Mouse (Mus musculus): ENCODE results near the gene Cacna1i. TPM values are rescaled to one million over a fixed set of nuclear protein-coding genes. Genes with fewer than 3 reads are reported as not detected.
A peak's percentile ranks its signal among the peaks of the same experiment; 100 is the strongest.

Gene Cacna1i
- polyA plus RNA-seq, 1 experiment from 2014 or later, result not detected

DNA sequence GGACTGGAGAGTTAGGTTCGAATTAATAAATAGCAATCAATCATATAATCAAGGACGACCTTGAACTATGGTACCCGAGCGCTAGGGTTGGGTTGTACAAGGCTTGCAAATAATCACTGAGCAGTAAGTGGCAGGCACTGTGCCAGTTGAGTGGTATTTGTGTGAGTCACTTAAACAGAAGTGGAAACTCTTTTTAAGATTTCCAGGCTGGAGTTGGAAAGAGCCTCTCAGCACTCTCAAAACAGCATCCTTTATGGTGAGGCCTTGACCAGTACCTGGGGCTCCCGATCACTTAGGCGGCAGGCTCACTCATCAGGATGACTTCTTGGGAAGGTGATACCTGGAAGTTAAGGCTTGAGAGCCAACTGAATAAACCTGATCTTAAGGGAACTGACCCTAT is 32.8 kb upstream of the Cacna1i start:
- Histone ChIP-seq H3K4me3 (replicated peaks; ENCODE audit: low read depth, low read length) (peak overlapping the region; percentile 90), H3K4me1 (replicated peaks; ENCODE audit: insufficient read depth, low read length) (peaks cover 28% of the 10 kb centered on the region), H3K4me2 (ENCODE audit: low read length) (peak overlapping the region; percentile 98), H3K9ac (ENCODE audit: low read depth, low read length) (peak overlapping the region; percentile 62), H3K36me3 (ENCODE audit: insufficient read depth, low read length) (peaks cover 38% of the 10 kb centered on the region), H3K27me3 (ENCODE audit: insufficient read depth, low read length) (no peaks in the 10 kb centered on the region), H3K9me3 (replicated peaks; ENCODE audit: low read length) (no peaks in the 10 kb centered on the region), H3K27ac (peak overlapping the region; percentile 98)
- DNase-seq (ENCODE audit: low spot score), result no peak
- no peak for TF ChIP-seq CTCF (IDR thresholded peaks at IDR 0.05; ENCODE audit: low read depth)
- no peak for ATAC-seq (replicated peaks; ENCODE audit: low FRiP score, low read depth)
- WGBS, result 37% methylated on average over 6 of the region's 6 CpGs

DNA sequence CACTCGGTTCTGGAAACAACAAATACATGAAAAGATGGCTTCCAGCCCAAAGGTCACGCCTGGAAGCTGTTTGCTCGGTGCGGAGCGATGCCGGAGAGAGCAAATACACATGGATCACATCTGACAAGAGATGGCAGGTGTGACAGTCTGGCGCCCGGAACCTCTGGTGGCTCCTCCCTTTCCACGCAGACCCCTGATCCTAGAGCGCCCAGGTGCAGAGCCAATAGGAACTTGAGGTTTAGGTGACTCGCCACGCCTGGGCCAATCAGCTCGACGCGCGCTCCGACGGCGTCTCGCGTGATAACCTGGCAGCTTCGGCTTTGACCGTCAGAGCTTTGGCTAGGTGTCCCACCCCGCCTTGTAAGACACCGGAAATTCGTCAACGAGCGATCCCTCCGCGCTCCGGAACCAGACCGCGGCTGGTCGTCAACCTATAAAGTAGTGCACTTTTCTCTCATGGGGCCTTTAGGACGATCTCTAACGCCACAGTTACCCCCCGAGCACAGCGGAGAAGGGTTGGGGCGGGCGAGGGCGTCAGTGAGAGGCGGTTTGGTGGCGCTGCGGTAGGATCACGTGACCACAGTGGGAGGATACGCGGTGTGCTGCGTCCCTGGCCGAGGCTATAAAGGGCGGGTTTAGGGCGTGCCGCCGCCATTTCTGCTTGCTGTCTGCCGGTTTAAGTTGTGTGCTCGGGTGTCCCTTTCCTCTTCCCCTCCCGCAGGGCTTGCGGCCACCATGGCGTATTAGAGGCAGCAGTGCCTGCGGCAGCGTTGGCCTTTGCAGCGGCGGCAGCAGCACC is 32.0 kb upstream of the Cacna1i start, which contains the start of gene Atf4:
TSS of gene Atf4 (plus strand) at position 338 of the 799 bp plus-strand sequence.
- under 1% methylated on average over 60 of the region's 62 CpGs for WGBS
- TF ChIP-seq CTCF (IDR thresholded peaks at IDR 0.05; ENCODE audit: low read depth), result no peak

DNA sequence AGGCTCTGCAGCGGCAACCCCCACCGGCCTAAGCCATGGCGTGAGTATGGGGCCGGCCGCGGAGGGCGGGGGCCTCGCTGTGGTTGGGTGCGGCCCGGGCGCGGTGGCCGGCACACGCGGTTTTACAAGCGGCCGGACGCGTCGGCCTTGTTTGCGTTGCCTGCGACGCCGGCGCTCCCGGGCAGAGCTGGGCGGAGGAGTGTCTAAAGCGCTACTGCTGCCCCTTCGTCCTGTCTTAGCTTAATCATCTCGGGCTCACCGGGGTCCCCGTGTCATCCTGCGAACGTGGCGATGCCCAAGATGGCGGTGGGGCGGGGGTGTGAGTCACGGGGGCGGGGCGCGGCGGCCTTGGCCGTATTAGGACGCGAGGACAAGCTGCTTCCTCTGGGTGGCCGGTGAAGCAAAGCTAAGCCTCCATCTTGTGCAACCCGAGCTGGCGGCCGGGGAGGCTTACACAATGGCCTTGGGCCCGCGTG is 31.4 kb upstream of the Cacna1i start:
- peak overlapping the region; percentile 98 for H3K4me2 ChIP-seq (ENCODE audit: low read length)
- ATAC-seq (replicated peaks; ENCODE audit: low FRiP score, low read depth) (peak; percentile 70), DNase-seq (ENCODE audit: low spot score) (peak; percentile 96)
- WGBS, result under 1% methylated on average over 50 of the region's 51 CpGs
- H3K4me3 ChIP-seq (replicated peaks; ENCODE audit: low read depth, low read length), result peak overlapping the region; percentile 90
- peaks cover 25% of the 10 kb centered on the region for H3K36me3 ChIP-seq (ENCODE audit: insufficient read depth, low read length)
- peak overlapping the region; percentile 98 for H3K9ac ChIP-seq (ENCODE audit: low read depth, low read length)
- peak overlapping the region; percentile 98 for H3K27ac ChIP-seq
- H3K4me1 ChIP-seq (replicated peaks; ENCODE audit: insufficient read depth, low read length), result peaks cover 28% of the 10 kb centered on the region
- no peak for TF ChIP-seq CTCF (IDR thresholded peaks at IDR 0.05; ENCODE audit: low read depth)
- H3K9me3 ChIP-seq (replicated peaks; ENCODE audit: low read length), result no peaks in the 10 kb centered on the region
- no peaks in the 10 kb centered on the region for H3K27me3 ChIP-seq (ENCODE audit: insufficient read depth, low read length)

More for the DNA sequence above, 32.0 kb upstream of the Cacna1i start, which contains the start of gene Atf4:
- H3K9ac ChIP-seq (ENCODE audit: low read depth, low read length), result peak within 1 kb of the TSS; percentile 98
- H3K36me3 ChIP-seq (ENCODE audit: insufficient read depth, low read length), result peaks cover 30% of the 10 kb centered on the region
- H3K9me3 ChIP-seq (replicated peaks; ENCODE audit: low read length), result no peaks in the 10 kb centered on the region
- no peaks in the 10 kb centered on the region for H3K27me3 ChIP-seq (ENCODE audit: insufficient read depth, low read length)
- peak within 1 kb of the TSS; percentile 90 for H3K4me3 ChIP-seq (replicated peaks; ENCODE audit: low read depth, low read length)
- peaks cover 28% of the 10 kb centered on the region for H3K4me1 ChIP-seq (replicated peaks; ENCODE audit: insufficient read depth, low read length)
- H3K27ac ChIP-seq, result peak within 1 kb of the TSS; percentile 98
- peak within 1 kb of the TSS; percentile 98 for H3K4me2 ChIP-seq (ENCODE audit: low read length)
- ATAC-seq (replicated peaks; ENCODE audit: low FRiP score, low read depth) (peak; percentile 91), DNase-seq (ENCODE audit: low spot score) (peak; percentile 99)

DNA sequence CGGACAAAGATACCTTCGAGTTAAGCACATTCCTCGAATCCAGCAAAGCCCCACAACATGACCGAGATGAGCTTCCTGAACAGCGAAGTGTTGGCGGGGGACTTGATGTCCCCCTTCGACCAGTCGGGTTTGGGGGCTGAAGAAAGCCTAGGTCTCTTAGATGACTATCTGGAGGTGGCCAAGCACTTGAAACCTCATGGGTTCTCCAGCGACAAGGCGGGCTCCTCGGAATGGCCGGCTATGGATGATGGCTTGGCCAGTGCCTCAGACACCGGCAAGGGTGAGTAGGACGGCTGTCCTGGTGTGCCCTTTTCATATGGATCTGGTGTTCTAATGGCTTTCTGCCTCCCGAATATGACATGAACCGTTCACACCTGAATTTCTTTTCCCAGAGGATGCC is 30.8 kb upstream of the Cacna1i start:
- peak overlapping the region; percentile 98 for H3K4me2 ChIP-seq (ENCODE audit: low read length)
- TF ChIP-seq CTCF (IDR thresholded peaks at IDR 0.05; ENCODE audit: low read depth), result no peak
- DNase-seq (ENCODE audit: low spot score) (no peak), ATAC-seq (replicated peaks; ENCODE audit: low FRiP score, low read depth) (no peak)
- H3K9me3 ChIP-seq (replicated peaks; ENCODE audit: low read length), result no peaks in the 10 kb centered on the region
- no peaks in the 10 kb centered on the region for H3K27me3 ChIP-seq (ENCODE audit: insufficient read depth, low read length)
- WGBS, result 4% methylated on average over 16 of the region's 16 CpGs
- peak overlapping the region; percentile 90 for H3K4me3 ChIP-seq (replicated peaks; ENCODE audit: low read depth, low read length)
- peak overlapping the region; percentile 98 for H3K9ac ChIP-seq (ENCODE audit: low read depth, low read length)
- peaks cover 23% of the 10 kb centered on the region for H3K36me3 ChIP-seq (ENCODE audit: insufficient read depth, low read length)
- H3K27ac ChIP-seq, result peak overlapping the region; percentile 98
- peaks cover 28% of the 10 kb centered on the region for H3K4me1 ChIP-seq (replicated peaks; ENCODE audit: insufficient read depth, low read length)

DNA sequence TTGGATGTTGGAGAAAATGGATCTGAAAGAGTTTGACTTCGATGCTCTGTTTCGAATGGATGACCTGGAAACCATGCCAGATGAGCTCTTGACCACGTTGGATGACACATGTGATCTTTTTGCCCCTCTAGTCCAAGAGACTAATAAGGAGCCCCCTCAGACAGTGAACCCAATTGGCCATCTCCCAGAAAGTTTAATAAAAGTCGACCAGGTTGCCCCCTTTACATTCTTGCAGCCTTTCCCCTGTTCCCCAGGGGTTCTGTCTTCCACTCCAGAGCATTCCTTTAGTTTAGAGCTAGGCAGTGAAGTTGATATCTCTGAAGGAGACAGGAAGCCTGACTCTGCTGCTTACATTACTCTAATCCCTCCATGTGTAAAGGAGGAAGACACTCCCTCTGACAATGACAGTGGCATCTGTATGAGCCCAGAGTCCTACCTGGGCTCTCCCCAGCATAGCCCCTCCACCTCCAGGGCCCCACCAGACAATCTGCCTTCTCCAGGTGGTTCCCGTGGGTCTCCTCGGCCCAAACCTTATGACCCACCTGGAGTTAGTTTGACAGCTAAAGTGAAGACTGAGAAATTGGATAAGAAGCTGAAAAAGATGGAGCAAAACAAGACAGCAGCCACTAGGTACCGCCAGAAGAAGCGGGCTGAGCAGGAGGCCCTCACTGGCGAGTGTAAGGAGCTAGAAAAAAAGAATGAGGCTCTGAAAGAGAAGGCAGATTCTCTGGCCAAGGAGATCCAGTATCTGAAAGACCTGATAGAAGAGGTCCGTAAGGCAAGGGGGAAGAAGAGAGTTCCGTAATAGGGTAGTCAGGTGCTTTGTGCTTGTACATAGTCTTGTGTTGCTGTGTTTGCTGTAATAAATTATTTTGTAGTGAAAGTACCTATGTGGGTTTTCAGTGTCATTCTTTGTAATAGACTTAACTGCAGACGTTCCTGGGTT is 30.1 kb upstream of the Cacna1i start:
- Histone ChIP-seq H3K4me3 (replicated peaks; ENCODE audit: low read depth, low read length) (peak overlapping the region; percentile 90), H3K36me3 (ENCODE audit: insufficient read depth, low read length) (peaks cover 23% of the 10 kb centered on the region), H3K9me3 (replicated peaks; ENCODE audit: low read length) (no peaks in the 10 kb centered on the region), H3K27ac (peak overlapping the region; percentile 98), H3K9ac (ENCODE audit: low read depth, low read length) (peak overlapping the region; percentile 98), H3K27me3 (ENCODE audit: insufficient read depth, low read length) (no peaks in the 10 kb centered on the region), H3K4me2 (ENCODE audit: low read length) (peak overlapping the region; percentile 98), H3K4me1 (replicated peaks; ENCODE audit: insufficient read depth, low read length) (peaks cover 28% of the 10 kb centered on the region)
- 55% methylated on average over 12 of the region's 12 CpGs for WGBS
- ATAC-seq (replicated peaks; ENCODE audit: low FRiP score, low read depth) (no peak), DNase-seq (ENCODE audit: low spot score) (no peak)
- TF ChIP-seq CTCF (IDR thresholded peaks at IDR 0.05; ENCODE audit: low read depth), result no peak
